Mouse (Mus musculus): ENCODE results near the gene Rnf215.
A peak's percentile ranks its signal among the peaks of the same experiment; 100 is the strongest.
"Not testable (repeated sequence)": the region's sequence is repeated elsewhere in the genome, so short reads cannot be mapped to it uniquely, and the experiment has no call there.

Gene Rnf215

DNA sequence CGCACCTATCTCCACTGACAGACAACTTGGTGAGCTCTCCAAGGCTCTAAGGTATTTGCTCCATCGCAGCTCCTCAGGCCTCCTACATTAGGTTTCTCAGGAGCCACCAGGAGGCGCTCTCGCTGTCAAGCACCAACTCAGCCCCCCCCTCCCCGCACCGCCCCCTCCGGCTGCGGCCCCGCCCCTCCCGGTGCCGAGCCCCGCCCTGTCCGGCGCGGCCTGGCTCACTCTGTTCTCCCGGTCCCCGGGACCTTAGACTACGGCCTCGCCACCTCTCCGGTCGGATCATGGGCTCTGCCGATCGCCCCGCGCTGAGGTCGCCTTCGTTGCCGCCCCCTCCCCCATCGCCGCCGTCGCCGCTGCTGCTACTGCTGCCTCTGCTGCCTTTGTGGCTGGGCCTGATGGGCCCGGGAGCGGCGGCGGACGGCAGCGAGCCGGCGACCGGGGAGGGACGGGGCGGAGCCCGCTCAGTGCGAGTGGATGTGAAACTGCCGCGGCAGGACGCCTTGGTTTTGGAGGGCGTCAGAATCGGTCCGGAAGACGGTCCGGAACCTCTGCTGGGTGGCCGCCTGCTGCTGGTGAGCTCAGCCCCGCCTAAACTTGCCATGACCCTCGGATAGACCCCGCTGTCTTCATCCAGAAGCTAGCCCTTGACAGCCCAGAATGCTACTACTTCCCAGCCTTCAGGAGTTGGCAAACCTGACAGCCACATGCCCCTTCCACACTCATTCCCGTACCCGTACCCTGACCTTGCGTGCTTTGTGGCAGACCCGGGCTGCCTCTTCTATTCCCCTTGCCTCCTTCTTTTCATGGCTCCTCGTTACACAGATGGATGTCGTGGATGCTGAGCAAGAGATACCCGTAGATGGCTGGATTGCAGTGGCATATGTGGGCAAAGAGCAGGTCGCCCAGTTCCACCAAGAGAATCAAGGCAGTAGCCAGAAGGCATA, at the start of gene Rnf215:
TSS of gene Rnf215 (plus strand) at position 217 of the 950 bp plus-strand sequence.
- peak; percentile 96 for DNase-seq (ENCODE audit: low spot score)

DNA sequence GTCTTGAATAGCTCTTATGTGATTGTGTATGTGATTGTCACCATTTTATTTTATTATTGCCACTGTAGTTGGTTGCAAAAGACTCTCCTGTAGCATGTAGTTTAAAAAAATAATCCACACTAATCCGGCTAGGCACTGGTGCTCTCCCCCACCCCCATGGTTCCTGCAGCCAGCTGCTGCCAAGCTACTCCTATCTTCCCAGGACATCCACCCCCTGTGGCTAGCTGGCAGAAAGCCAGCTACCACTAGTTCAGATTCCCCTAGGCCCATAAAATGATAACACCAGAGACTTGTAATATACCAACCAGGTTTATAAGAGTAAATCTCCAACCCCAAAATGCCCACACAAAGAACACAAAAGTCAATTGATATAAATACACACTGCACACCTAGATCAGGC, 48.8 kb upstream of the Rnf215 start:
- DNase-seq (ENCODE audit: low spot score) = no peak

- no peak for DNase-seq (ENCODE audit: low spot score)
These were observed 47.7 kb upstream of the Rnf215 start for GRCm38 (mm10) chr11:4087267-4087666.

DNA sequence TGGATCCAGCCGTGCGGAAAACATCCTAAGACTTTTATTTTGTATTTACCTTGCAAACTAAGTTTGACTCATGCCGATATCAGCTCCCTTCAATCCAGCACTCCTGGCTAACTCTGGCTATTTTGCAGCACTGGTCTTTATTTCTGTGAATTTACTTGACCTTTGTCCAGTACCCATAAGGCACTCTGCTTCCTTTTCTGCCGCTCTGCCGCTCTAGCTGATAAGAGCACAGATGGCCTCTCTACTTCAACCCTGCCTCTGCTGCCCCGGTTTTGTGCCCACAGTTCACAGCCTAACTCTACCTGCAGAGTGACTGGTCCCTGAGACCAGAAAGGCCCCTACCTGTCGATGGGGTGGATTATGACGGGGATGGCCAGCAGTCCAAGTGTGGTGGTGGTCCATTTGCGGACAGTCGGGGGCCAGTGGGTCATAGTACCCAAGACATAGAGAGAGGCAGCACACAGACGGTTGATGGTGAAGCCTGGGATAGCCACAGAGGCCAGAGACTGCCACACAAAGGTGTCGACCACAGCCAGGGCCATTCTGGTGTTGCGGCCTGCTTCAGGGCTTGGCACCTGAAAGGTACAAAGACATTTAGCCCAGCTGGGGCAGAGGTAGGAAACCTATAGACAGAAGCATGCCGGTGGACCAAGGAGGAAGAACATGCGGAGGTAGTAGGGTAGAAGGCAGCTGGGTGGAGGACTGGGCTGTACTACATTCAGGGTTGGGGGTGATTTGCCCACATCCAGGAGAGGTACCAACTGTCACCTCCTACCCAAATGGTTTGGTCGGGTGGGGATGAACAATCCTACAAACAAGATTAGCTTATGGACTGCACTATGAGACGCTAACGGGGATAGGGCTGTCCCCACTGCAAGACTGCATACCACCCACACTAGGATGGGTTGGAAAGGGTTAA, 41.3 kb upstream of the Rnf215 start:
- DNase-seq (ENCODE audit: low spot score) = no peak

- peak; percentile 85 for DNase-seq (ENCODE audit: low spot score)
These were observed 40.4 kb upstream of the Rnf215 start for GRCm38 (mm10) chr11:4094378-4095170.

- DNase-seq (ENCODE audit: low spot score) = peak; percentile 71
These were observed 39.6 kb upstream of the Rnf215 start, which contains the start of gene Mtfp1 for GRCm38 (mm10) chr11:4095171-4096053. Mtfp1 (minus strand) TSS chr11:4095445.

DNA sequence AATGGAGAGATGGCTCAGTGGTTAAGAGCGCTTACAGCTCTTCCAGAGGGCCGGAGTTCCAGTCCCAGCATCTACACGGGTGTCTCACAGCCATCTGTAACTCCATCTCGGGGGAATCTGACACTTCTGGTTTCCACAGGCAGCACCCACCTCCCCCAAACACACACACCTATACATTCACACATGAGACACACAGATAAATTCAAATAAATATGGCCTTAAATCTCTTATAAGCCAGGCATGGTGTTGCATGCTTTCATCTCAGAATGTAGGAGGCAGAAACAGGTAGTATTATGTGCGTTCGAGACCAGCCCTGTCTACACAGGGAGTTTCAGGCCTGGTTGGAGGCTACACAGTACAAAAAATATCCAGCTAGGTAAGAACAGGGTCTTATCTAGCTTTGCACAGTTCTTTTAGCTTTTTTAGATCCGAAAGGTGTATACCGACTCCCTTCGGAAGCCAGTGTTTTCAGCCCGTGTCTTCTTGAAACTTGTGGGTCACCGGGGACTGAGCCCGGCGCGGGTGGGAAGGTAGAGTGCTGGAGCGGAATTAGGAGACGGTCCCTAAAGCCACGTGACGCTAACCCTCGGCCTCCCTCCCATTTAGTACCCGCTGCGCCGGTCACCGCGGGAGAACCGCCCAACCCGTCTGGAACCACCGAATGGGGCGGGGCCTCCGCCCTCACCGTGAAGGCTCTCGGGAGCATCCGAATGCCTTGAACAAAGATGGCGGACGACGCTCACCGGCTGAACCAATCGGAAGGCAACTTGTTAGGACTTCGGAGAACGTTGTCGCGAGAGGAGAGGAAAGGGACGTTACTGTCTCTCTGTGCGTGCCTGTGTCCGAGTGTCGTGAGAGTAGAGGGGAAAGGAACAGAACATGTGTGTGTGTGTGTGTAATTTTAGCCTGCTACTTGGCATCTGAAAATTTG, 38.7 kb upstream of the Rnf215 start:
- DNase-seq (ENCODE audit: low spot score) = peak; percentile 99

DNA sequence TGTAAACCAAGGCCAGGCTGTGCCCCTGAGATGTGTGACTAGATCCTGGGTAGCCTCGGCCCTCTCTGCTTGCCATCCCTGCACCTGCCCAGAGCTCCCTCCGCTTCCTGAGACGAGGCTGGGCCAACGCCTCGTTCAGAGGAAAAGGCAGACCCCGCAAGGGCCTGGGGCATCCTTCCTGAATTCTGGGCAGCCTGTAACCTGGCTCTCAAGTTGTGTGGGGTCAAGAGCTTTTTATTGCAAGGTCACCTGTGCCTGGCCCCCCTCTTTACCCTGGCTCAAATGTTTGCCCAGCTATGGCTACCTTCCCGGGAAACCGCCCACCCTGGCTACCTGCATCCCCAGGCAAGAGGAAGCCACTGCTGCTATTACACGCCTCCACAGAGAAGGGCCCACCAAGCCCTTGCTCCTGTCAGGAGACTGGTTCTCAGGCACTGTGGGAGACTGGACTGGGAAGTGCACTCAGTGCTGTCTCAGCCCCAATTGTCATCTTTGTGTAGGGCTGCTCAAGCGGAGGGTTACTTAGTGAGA, 37.8 kb upstream of the Rnf215 start:
- DNase-seq (ENCODE audit: low spot score) = peak; percentile 58

GRCm38 (mm10) chr11:4098120-4098519, 36.9 kb upstream of the Rnf215 start:
- DNase-seq (ENCODE audit: low spot score) = no peak

DNA sequence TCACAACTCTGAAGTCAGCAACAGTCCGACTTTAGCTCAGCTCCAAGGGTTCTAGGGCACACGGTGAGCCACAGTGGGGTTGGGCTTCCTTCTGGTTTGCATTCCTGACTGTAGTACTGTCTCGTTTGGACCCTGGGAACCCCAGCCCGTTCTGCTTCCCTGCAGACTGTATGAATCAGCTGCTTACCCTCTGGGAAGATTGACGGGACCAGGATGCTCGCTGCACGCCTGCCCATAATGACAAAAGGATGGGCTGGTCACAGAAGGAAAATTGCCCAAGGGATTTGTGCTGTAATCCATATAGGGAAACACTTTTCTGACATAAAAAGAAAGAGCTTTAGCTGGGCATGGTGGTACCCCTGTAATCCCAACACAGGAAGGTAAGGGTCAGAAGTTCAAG, 36.2 kb upstream of the Rnf215 start:
- no peak for DNase-seq (ENCODE audit: low spot score)

GRCm38 (mm10) chr11:4099447-4099846, 35.6 kb upstream of the Rnf215 start:
- no peak for DNase-seq (ENCODE audit: low spot score)

- no peak for DNase-seq (ENCODE audit: low spot score)
These were observed 33.2 kb upstream of the Rnf215 start for GRCm38 (mm10) chr11:4101851-4102250.

DNA sequence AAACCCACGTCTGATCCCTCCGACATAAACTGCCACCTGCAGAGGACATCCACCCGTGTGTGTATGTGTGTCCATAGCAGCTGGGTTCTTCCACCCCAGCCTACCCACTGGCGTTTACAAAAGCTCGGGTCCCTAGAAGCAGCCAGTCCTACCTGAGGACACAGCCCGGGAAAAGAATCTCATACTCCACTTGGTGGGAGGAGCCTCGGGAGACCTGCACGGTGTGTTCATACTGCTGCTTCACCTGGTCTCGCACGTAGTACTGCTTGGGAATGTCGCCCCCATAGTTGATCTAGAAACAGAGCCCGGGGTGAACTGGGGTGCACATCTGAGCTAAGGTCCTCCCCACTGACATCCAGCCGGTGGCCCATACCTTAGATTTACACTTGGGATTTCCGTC, 31.5 kb upstream of the Rnf215 start:
- DNase-seq (ENCODE audit: low spot score) = no peak

GRCm38 (mm10) chr11:4104989-4105388, 30.0 kb upstream of the Rnf215 start:
- DNase-seq (ENCODE audit: low spot score) = no peak

DNA sequence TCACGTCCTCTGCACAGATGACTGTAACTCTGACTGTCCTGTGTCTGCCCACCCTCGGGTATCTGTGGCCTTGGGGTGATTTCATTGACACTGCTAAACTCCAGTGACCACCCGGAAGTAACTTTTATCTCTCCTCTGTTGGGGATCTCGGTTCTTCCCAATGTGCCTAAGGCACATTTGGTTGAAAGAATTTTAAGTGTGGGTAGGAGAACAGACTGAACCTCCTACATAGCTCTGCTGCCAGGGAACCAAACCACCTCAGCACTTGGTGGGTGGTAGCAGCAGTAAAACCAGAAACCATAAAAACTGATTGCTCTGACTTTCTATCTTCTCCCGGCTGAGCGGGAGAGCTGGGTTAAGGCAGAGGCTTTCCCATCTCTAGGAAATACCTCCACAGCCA, 29.6 kb upstream of the Rnf215 start:
- DNase-seq (ENCODE audit: low spot score) = no peak

DNA sequence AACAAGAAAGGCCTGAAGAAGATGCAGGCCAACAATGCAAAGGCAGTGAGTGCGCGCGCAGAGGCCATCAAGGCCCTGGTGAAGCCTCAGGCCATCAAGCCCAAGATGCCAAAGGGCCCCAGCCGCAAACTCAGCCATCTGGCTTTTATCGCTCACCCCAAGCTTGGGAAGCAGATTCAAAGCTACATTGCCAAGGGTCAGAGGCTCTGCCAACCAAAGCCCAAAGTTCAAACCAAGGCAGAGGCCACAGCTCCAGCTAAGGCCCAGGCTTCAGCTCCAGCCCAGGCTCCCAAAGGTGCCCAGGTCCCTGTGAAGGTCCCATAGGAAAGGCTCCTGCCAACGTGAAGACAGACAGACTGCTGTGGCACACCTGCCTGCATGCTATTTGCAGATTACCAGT, 27.1 kb upstream of the Rnf215 start:
- DNase-seq (ENCODE audit: low spot score) = not testable (repeated sequence)

- no peak for DNase-seq (ENCODE audit: low spot score)
These were observed 26.3 kb upstream of the Rnf215 start for GRCm38 (mm10) chr11:4108691-4109090.

GRCm38 (mm10) chr11:4112033-4112432, 23.0 kb upstream of the Rnf215 start:
- DNase-seq (ENCODE audit: low spot score) = no peak

DNA sequence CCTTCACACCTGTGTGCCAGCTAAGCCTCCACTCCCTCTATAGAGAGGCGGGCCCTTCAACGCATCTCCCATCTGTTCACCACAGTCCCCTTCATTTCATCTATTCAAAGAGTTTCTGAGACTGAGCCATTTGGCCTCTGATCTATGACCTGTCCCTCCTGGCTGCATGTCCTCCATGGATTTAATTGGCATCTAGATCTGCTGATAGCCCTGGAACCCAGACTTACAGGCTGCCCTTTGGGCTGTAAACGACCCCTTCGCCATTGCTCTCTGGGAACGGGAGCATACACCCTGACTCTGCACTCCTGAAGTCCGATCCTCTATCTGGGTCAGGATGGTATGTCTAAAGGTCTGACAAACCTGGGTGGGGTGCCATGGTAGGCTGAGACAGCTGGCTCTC, 22.1 kb upstream of the Rnf215 start:
- DNase-seq (ENCODE audit: low spot score) = no peak

Measured in retina, embryonic 14.5 days (tissue).